Mouse (Mus musculus): ENCODE data around the gene Cobll1. TPM values are rescaled to one million over a fixed set of nuclear protein-coding genes. Genes with fewer than 3 reads are reported as not detected.

Gene Cobll1
- polyA plus RNA-seq (2015; fragmentation: Nextera tagmentation; extraction: Ambion mirVana) = 3.8 and 4.3 TPM in 2 replicates

- 1% methylated on average over 37 of the region's 37 CpGs for WGBS (ENCODE audit: insufficient replicate concordance)
- Histone ChIP-seq H3K4me3 (replicated peaks) (peak within 1 kb of the TSS; percentile 61), H3K27ac (replicated peaks) (peak within 1 kb of the TSS; percentile 83), H3K4me1 (replicated peaks) (no peaks in the 10 kb centered on the region), H3K27me3 (peaks cover 38% of the 10 kb centered on the region), H3K36me3 (replicated peaks) (no peaks in the 10 kb centered on the region), H3K9ac (peak within 1 kb of the TSS; percentile 54; the same call in 1 of the 2 replicates), H3K9me3 (replicated peaks) (no peaks in the 10 kb centered on the region), H3K4me2 (peak within 1 kb of the TSS; percentile 70)
- ATAC-seq (ENCODE audit: insufficient read depth) = peak; percentile 41
Measured at GRCm38 (mm10) chr2:65238964-65239570, at the start of gene Cobll1. Gene Cobll1, minus strand, starts transcription at chr2:65239403.

GRCm38 (mm10) chr2:65288696-65289095 is 49.5 kb upstream of the Cobll1 start:
- H3K27ac ChIP-seq (replicated peaks) = no peak overlapping the region
- ATAC-seq (ENCODE audit: insufficient read depth) = no peak
- WGBS (ENCODE audit: insufficient replicate concordance) = 60% methylated on average over 1 of the region's 1 CpGs
- no peak overlapping the region for H3K4me3 ChIP-seq (replicated peaks)
- H3K27me3 ChIP-seq = no peaks in the 10 kb centered on the region
- no peaks in the 10 kb centered on the region for H3K9me3 ChIP-seq (replicated peaks)
- H3K4me1 ChIP-seq (replicated peaks) = peaks cover 6% of the 10 kb centered on the region
- H3K9ac ChIP-seq = no peak overlapping the region
- no peak overlapping the region for H3K4me2 ChIP-seq
- no peaks in the 10 kb centered on the region for H3K36me3 ChIP-seq (replicated peaks)

- no peak overlapping the region for H3K9ac ChIP-seq
- H3K4me1 ChIP-seq (replicated peaks) = peaks cover 6% of the 10 kb centered on the region
- no peaks in the 10 kb centered on the region for H3K27me3 ChIP-seq
- H3K36me3 ChIP-seq (replicated peaks) = no peaks in the 10 kb centered on the region
- H3K27ac ChIP-seq (replicated peaks) = no peak overlapping the region
- WGBS (ENCODE audit: insufficient replicate concordance) = 40% methylated on average over 3 of the region's 3 CpGs
- ATAC-seq (ENCODE audit: insufficient read depth) = peak; percentile 64
- no peaks in the 10 kb centered on the region for H3K9me3 ChIP-seq (replicated peaks)
- H3K4me3 ChIP-seq (replicated peaks) = no peak overlapping the region
- H3K4me2 ChIP-seq = no peak overlapping the region
Measured at GRCm38 (mm10) chr2:65285380-65285779, 46.2 kb upstream of the Cobll1 start.

- H3K9me3 ChIP-seq (replicated peaks) = no peaks in the 10 kb centered on the region
- ATAC-seq (ENCODE audit: insufficient read depth) = no peak
- no peaks in the 10 kb centered on the region for H3K36me3 ChIP-seq (replicated peaks)
- no peak overlapping the region for H3K4me2 ChIP-seq
- no peak overlapping the region for H3K4me3 ChIP-seq (replicated peaks)
- H3K4me1 ChIP-seq (replicated peaks) = peaks cover 6% of the 10 kb centered on the region
- H3K27me3 ChIP-seq = no peaks in the 10 kb centered on the region
- 37% methylated on average over 6 of the region's 6 CpGs for WGBS (ENCODE audit: insufficient replicate concordance)
- no peak overlapping the region for H3K9ac ChIP-seq
- no peak overlapping the region for H3K27ac ChIP-seq (replicated peaks)
Measured at GRCm38 (mm10) chr2:65282979-65283378, 43.8 kb upstream of the Cobll1 start.

GRCm38 (mm10) chr2:65279029-65279690 is 40.0 kb upstream of the Cobll1 start:
- no peaks in the 10 kb centered on the region for H3K4me1 ChIP-seq (replicated peaks)
- H3K27ac ChIP-seq (replicated peaks) = no peak overlapping the region
- H3K4me3 ChIP-seq (replicated peaks) = no peak overlapping the region
- H3K9ac ChIP-seq = no peak overlapping the region
- H3K36me3 ChIP-seq (replicated peaks) = no peaks in the 10 kb centered on the region
- no peaks in the 10 kb centered on the region for H3K9me3 ChIP-seq (replicated peaks)
- no peaks in the 10 kb centered on the region for H3K27me3 ChIP-seq
- 20% methylated on average over 4 of the region's 4 CpGs for WGBS (ENCODE audit: insufficient replicate concordance)
- no peak overlapping the region for H3K4me2 ChIP-seq
- ATAC-seq (ENCODE audit: insufficient read depth) = no peak

GRCm38 (mm10) chr2:65275443-65276061 is 36.3 kb upstream of the Cobll1 start:
- H3K4me2 ChIP-seq = no peak overlapping the region
- no peaks in the 10 kb centered on the region for H3K36me3 ChIP-seq (replicated peaks)
- H3K9ac ChIP-seq = no peak overlapping the region
- no peaks in the 10 kb centered on the region for H3K27me3 ChIP-seq
- ATAC-seq (ENCODE audit: insufficient read depth) = no peak
- H3K4me3 ChIP-seq (replicated peaks) = no peak overlapping the region
- no peaks in the 10 kb centered on the region for H3K4me1 ChIP-seq (replicated peaks)
- H3K9me3 ChIP-seq (replicated peaks) = no peaks in the 10 kb centered on the region
- no peak overlapping the region for H3K27ac ChIP-seq (replicated peaks)
- 63% methylated on average over 6 of the region's 6 CpGs for WGBS (ENCODE audit: insufficient replicate concordance)

- no peaks in the 10 kb centered on the region for H3K9me3 ChIP-seq (replicated peaks)
- no peaks in the 10 kb centered on the region for H3K36me3 ChIP-seq (replicated peaks)
- H3K27ac ChIP-seq (replicated peaks) = no peak overlapping the region
- H3K9ac ChIP-seq = no peak overlapping the region
- H3K4me1 ChIP-seq (replicated peaks) = no peaks in the 10 kb centered on the region
- H3K27me3 ChIP-seq = no peaks in the 10 kb centered on the region
- ATAC-seq (ENCODE audit: insufficient read depth) = no peak
- no peak overlapping the region for H3K4me3 ChIP-seq (replicated peaks)
- 44% methylated on average over 2 of the region's 2 CpGs for WGBS (ENCODE audit: insufficient replicate concordance)
- H3K4me2 ChIP-seq = no peak overlapping the region
Measured at GRCm38 (mm10) chr2:65273910-65274309, 34.7 kb upstream of the Cobll1 start.

GRCm38 (mm10) chr2:65268731-65269130 is 29.5 kb upstream of the Cobll1 start:
- H3K27me3 ChIP-seq = no peaks in the 10 kb centered on the region
- no peak overlapping the region for H3K27ac ChIP-seq (replicated peaks)
- no peak overlapping the region for H3K9ac ChIP-seq
- H3K4me2 ChIP-seq = no peak overlapping the region
- no peaks in the 10 kb centered on the region for H3K9me3 ChIP-seq (replicated peaks)
- no peaks in the 10 kb centered on the region for H3K36me3 ChIP-seq (replicated peaks)
- H3K4me3 ChIP-seq (replicated peaks) = no peak overlapping the region
- no peak for ATAC-seq (ENCODE audit: insufficient read depth)
- 73% methylated on average over 6 of the region's 6 CpGs for WGBS (ENCODE audit: insufficient replicate concordance)
- H3K4me1 ChIP-seq (replicated peaks) = no peaks in the 10 kb centered on the region

GRCm38 (mm10) chr2:65267834-65268233 is 28.6 kb upstream of the Cobll1 start:
- Histone ChIP-seq H3K4me1 (replicated peaks) (no peaks in the 10 kb centered on the region), H3K27ac (replicated peaks) (no peak overlapping the region), H3K4me2 (no peak overlapping the region), H3K9ac (no peak overlapping the region), H3K9me3 (replicated peaks) (no peaks in the 10 kb centered on the region), H3K27me3 (no peaks in the 10 kb centered on the region), H3K36me3 (replicated peaks) (no peaks in the 10 kb centered on the region), H3K4me3 (replicated peaks) (no peak overlapping the region)
- ATAC-seq (ENCODE audit: insufficient read depth) = no peak
- WGBS (ENCODE audit: insufficient replicate concordance) = 54% methylated on average over 4 of the region's 4 CpGs

GRCm38 (mm10) chr2:65266576-65267299 is 27.5 kb upstream of the Cobll1 start:
- Histone ChIP-seq H3K4me1 (replicated peaks) (no peaks in the 10 kb centered on the region), H3K9me3 (replicated peaks) (no peaks in the 10 kb centered on the region), H3K4me3 (replicated peaks) (no peak overlapping the region), H3K4me2 (no peak overlapping the region), H3K27me3 (no peaks in the 10 kb centered on the region), H3K27ac (replicated peaks) (no peak overlapping the region), H3K36me3 (replicated peaks) (no peaks in the 10 kb centered on the region), H3K9ac (no peak overlapping the region)
- 53% methylated on average over 5 of the region's 5 CpGs for WGBS (ENCODE audit: insufficient replicate concordance)
- no peak for ATAC-seq (ENCODE audit: insufficient read depth)

GRCm38 (mm10) chr2:65262251-65262650 is 23.0 kb upstream of the Cobll1 start:
- Histone ChIP-seq H3K36me3 (replicated peaks) (no peaks in the 10 kb centered on the region), H3K9ac (no peak overlapping the region), H3K9me3 (replicated peaks) (no peaks in the 10 kb centered on the region), H3K27me3 (no peaks in the 10 kb centered on the region), H3K4me2 (no peak overlapping the region), H3K4me1 (replicated peaks) (no peaks in the 10 kb centered on the region), H3K27ac (replicated peaks) (no peak overlapping the region), H3K4me3 (replicated peaks) (no peak overlapping the region)
- 54% methylated on average over 4 of the region's 4 CpGs for WGBS (ENCODE audit: insufficient replicate concordance)
- ATAC-seq (ENCODE audit: insufficient read depth) = no peak
